Mouse (Mus musculus) induced T-regulatory cell, adult 2 months (primary cell): ENCODE data around the gene Sptlc3.

Experiments
- DNase-seq: peaks from one replicate; pipeline ENCODE4 v3.0.0-alpha.2; 2012; ENCODE audit warnings: low read depth

Gene Sptlc3

DNA sequence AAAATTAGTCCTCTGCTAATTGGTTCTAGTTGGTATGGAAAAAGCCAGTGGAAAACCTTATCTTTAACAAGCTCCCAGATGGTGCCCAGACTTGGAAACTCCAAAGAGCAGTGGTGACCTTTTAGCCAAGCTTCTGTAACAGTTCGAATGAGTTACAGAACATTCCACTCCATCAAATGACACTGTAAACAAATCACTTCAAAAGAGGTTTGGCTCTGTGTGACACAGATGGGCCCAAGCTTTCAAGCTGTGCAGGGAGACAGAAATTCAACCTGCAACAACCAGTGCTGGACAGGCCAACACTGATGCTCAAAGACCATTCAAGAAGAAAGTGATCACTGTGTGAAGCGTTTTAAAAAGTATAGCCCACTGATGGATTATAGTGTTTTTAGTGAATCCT, 144.1 kb downstream of the Sptlc3 start:
- DNase-seq = no peak

GRCm38 (mm10) chr2:139641757-139642385, 148.2 kb downstream of the Sptlc3 start:
- DNase-seq = no peak

DNA sequence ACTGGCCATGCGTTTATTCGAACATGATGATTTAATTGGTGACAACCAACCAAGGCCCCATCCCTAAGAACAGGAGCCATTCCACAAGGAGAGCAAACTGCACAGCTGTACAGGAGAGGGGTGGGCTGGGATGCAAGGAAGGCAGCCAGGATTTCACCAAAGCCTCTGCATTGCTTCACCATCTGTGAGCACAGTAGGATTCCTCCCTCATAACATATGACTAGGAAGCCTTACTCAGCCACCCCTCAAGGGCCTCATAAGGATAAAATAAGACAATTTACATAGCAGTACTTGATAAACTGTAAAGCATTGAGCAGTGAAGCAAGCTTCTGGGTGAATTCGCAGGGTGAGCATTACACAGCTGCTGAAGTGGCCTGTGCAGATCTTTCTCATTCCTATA, 155.8 kb downstream of the Sptlc3 start:
- DNase-seq = no peak

DNA sequence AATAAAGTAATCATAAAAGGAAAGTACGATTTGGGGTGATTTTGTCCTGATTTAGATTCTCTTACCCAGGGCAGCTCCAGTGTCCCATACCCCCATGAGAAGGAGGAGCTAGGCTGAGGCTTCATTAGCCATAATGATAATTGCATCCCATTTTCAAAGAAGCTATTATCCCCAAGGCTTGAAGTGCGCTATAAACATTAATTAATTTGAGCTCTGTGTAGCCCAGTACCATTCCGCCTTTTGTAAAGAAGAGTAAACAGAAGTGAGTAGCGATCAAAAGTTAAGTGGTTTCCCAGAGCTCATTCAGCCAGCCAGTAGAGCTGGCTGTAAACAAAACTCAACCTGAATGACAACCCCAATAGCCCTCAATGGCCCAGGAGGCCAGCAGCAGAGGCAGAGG, 163.0 kb downstream of the Sptlc3 start:
- DNase-seq = no peak

- no peak for DNase-seq
Observed at GRCm38 (mm10) chr2:139671838-139672237, 178.1 kb downstream of the Sptlc3 start.

DNA sequence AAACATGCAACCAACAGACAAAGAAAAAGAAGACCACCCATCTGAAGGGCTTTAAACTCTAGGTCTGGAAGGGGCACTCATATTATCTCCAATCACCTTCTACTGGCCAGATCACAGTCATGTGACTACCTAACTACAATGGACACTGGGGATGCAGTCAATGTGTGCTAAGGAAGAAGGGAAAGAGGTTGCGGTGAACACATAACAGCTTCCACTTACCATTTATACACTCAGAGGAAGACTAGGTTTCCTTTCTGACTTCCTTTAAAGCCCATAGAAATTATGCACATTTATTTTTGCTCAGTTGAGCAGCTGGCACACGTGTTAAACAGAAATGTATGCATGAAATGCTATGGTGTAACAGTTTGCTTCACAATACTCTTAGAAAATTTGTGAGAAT, 178.7 kb downstream of the Sptlc3 start:
- no peak for DNase-seq

GRCm38 (mm10) chr2:139677065-139677762, 183.5 kb downstream of the Sptlc3 start:
- peak; percentile 7 for DNase-seq

DNA sequence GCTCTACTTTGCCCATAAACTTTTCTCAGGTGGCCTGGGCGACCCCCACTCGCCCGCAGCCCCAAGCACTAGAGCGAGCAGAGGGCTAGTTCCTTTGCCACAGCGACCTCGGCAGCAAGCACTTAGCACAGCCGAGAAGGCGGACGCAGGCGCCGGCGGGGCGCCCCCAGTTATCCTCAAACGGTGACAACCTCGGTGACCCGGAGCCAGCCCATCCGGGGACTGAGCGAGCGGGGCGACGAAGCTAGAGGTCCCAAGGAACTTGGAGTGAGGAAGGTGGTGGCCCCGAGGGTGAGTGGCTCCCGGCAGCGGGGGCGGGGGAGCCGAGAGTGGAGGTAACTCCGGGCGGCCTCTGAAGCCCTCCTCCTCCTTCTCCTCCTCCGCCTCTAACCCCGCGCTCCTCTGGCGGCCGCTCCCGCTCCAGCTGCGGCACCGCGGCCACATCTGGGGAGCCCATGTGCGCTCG, 184.1 kb downstream of the Sptlc3 start, which contains the start of gene Ism1:
TSS of gene Ism1 (plus strand) at position 370 of the 466 bp plus-strand sequence.
- peak; percentile 6 for DNase-seq

DNA sequence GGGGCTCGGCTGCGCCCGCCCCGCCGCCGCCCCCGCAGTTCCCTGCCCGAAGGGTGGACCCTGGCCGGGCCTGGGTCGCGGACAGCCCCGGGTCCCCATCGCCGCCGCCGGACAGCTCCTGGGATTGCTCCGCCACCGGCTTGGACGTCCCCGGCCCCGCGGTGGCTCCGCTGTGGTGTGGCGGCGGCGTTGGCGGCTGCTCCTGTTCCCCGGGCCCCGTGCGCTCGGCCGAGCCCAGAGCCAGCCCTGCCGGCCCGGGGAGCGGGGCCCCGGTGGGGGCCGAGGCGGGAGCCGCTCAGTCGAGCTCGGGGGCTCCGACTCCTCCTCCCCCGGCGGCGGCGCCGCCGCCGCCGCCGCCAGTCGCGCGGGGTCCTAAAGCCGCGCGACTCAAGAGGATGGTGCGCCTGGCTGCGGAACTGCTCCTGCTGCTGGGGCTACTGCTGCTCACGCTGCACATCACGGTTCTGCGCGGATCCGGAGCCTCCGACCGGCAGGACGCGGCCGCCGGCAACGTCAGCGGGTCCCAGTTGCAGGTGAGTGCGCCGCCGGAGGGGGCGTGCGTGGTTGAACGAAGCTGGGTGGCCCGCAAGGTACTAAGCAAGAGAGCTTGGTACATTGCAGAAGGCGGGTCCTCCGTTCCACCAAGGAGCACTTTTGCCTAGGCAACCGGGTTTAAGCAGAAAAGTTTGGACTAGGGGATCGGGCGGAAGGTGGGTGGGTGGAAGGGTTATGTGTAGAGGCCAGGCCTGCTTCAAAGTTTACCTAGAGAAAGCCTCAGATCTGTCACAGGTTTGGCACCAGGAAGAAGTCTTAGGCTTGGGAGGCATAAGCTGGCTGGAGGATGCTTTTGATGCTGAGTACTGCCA, 184.8 kb downstream of the Sptlc3 start:
- DNase-seq = peak; percentile 7

GRCm38 (mm10) chr2:139682540-139682939, 188.8 kb downstream of the Sptlc3 start:
- DNase-seq = no peak
